ENCODE assay signal across 23 mouse cellular contexts in genomic region chr2:19446746-19447145, GRCm38 (mm10). TPM values are rescaled to one million over a fixed set of nuclear protein-coding genes. Genes with fewer than 3 reads are reported as not detected.
DNase-seq lines count a peak whose midpoint lies in the region; ATAC-seq lines count a peak whose summit lies in the region.
"Had no signal": no experiment of that assay in that cellular context is flagged by ENCODE, and none has a peak within 500 bp of the region (broad histone marks: within the 10 kb centered on the region; RNA-seq: fewer than 3 reads in every experiment).

No protein-coding gene starts in this region.

- H3K4me2 ChIP-seq in midbrain, embryonic 12.5 days (replicated peaks): no peak overlapping the region
- H3K4me2 ChIP-seq in midbrain, embryonic 16.5 days (ENCODE audit: low read length): no peak overlapping the region
- H3K4me2 ChIP-seq in limb, embryonic 13.5 days (replicated peaks): no peak overlapping the region
- H3K4me2 ChIP-seq in stomach, embryonic 16.5 days (ENCODE audit: low read depth, low read length): no peak overlapping the region

- no peaks in the 10 kb centered on the region for H3K9me3 ChIP-seq in midbrain, embryonic 12.5 days
- H3K9me3 ChIP-seq in midbrain, embryonic 16.5 days (replicated peaks; ENCODE audit: control insufficient read depth, low read length, poor library complexity, severe bottlenecking): no peaks in the 10 kb centered on the region
- H3K9me3 ChIP-seq in limb, embryonic 13.5 days: no peaks in the 10 kb centered on the region
- no peaks in the 10 kb centered on the region for H3K9me3 ChIP-seq in stomach, embryonic 16.5 days (replicated peaks; ENCODE audit: control insufficient read depth, low read length)
- H3K9me3 ChIP-seq: embryonic facial prominence, embryonic 12.5 days had no signal

- H3K4me1 ChIP-seq in midbrain, embryonic 12.5 days: peaks cover 25% of the 10 kb centered on the region
- peaks cover 18% of the 10 kb centered on the region for H3K4me1 ChIP-seq in midbrain, embryonic 16.5 days (ENCODE audit: control insufficient read depth, insufficient read depth, low read length)
- H3K4me1 ChIP-seq in limb, embryonic 13.5 days: peaks cover 23% of the 10 kb centered on the region
- H3K4me1 ChIP-seq in stomach, embryonic 16.5 days (ENCODE audit: control insufficient read depth, insufficient read depth, low read length): peaks cover 4% of the 10 kb centered on the region; the same call in 1 of the 2 replicates

- H3K27ac ChIP-seq in midbrain, embryonic 12.5 days (replicated peaks): no peak overlapping the region
- H3K27ac ChIP-seq in midbrain, embryonic 16.5 days (ENCODE audit: low read length): no peak overlapping the region
- no peak overlapping the region for H3K27ac ChIP-seq in limb, embryonic 13.5 days
- H3K27ac ChIP-seq in stomach, embryonic 16.5 days (ENCODE audit: low read length): no peak overlapping the region
- H3K27ac ChIP-seq: embryonic facial prominence, embryonic 12.5 days; layer of hippocampus, adult 2 months had no signal

- H3K27me3 ChIP-seq in midbrain, embryonic 12.5 days: peaks cover 97% of the 10 kb centered on the region
- H3K27me3 ChIP-seq in midbrain, embryonic 16.5 days (ENCODE audit: control insufficient read depth, insufficient read depth, low read depth, low read length): peaks cover 87% of the 10 kb centered on the region
- H3K27me3 ChIP-seq in limb, embryonic 13.5 days: peaks cover 98% of the 10 kb centered on the region
- peaks cover 88% of the 10 kb centered on the region for H3K27me3 ChIP-seq in stomach, embryonic 16.5 days (ENCODE audit: control insufficient read depth, insufficient read depth, low read length)

- no peak overlapping the region for H3K9ac ChIP-seq in midbrain, embryonic 12.5 days (replicated peaks)
- no peak overlapping the region for H3K9ac ChIP-seq in midbrain, embryonic 16.5 days (ENCODE audit: low read depth, low read length)
- H3K9ac ChIP-seq in limb, embryonic 13.5 days: no peak overlapping the region
- peak overlapping the region; percentile 10; the same call in 1 of the 2 replicates for H3K9ac ChIP-seq in stomach, embryonic 16.5 days (ENCODE audit: low read length)
- H3K9ac ChIP-seq: embryonic facial prominence, embryonic 12.5 days; liver, postnatal 0 days had no signal

- DNase-seq in embryo, embryonic 9.5 days (ENCODE audit: extremely low spot score): peak; percentile 17
- no peak for DNase-seq in embryo, embryonic 10 days (ENCODE audit: low spot score)
- no peak for DNase-seq in right cerebral cortex, postnatal 36 days (ENCODE audit: low spot score in 2 of 2)
- DNase-seq in ovary, adult 18-20 months (ENCODE audit: low spot score): no peak
- DNase-seq: adrenal gland, postnatal 36 days; cerebellum, adult 18-20 months; cerebellum, postnatal 25 days; heart, postnatal 10 days; kidney, adult 8-10 months; kidney, postnatal 14 days; layer of hippocampus, postnatal 36 days; liver, postnatal 0 days; lung, postnatal 10 days; right cerebral cortex, postnatal 25 days; thymus, postnatal 4 days had no signal

- WGBS in midbrain, embryonic 12.5 days: 3% methylated on average over 7 of the region's 7 CpGs
- 5% methylated on average over 7 of the region's 7 CpGs for WGBS in midbrain, embryonic 16.5 days
- under 1% methylated on average over 7 of the region's 7 CpGs for WGBS in limb, embryonic 13.5 days
- 8% methylated on average over 7 of the region's 7 CpGs for WGBS in stomach, embryonic 16.5 days

- no peaks in the 10 kb centered on the region for H3K36me3 ChIP-seq in midbrain, embryonic 12.5 days
- H3K36me3 ChIP-seq in midbrain, embryonic 16.5 days (ENCODE audit: control insufficient read depth, insufficient read depth, low read length): no peaks in the 10 kb centered on the region
- no peaks in the 10 kb centered on the region for H3K36me3 ChIP-seq in limb, embryonic 13.5 days
- no peaks in the 10 kb centered on the region for H3K36me3 ChIP-seq in stomach, embryonic 16.5 days (ENCODE audit: control insufficient read depth, insufficient read depth, low read length)
- H3K36me3 ChIP-seq: embryonic facial prominence, embryonic 12.5 days had no signal

- no peak for ATAC-seq in midbrain, embryonic 12.5 days (ENCODE audit: low FRiP score, low read depth)
- ATAC-seq in midbrain, embryonic 16.5 days: no peak
- no peak for ATAC-seq in limb, embryonic 13.5 days (ENCODE audit: low FRiP score, low read depth)
- ATAC-seq in stomach, embryonic 16.5 days (ENCODE audit: insufficient read depth, low FRiP score): no peak
- ATAC-seq: liver, postnatal 0 days had no signal

- peak overlapping the region; percentile 34; the same call in 1 of the 2 replicates for H3K4me3 ChIP-seq in midbrain, embryonic 12.5 days
- H3K4me3 ChIP-seq in midbrain, embryonic 16.5 days (ENCODE audit: low read depth, low read length): no peak overlapping the region
- 0 out of 2 replicates have a peak overlapping the region, but pooled peaks have one; percentile 38 for H3K4me3 ChIP-seq in limb, embryonic 13.5 days
- peak overlapping the region; percentile 30; the same call in 1 of the 2 replicates for H3K4me3 ChIP-seq in stomach, embryonic 16.5 days (replicated peaks; ENCODE audit: low read length)

RNA-seq across cellular contexts. Expression of gene Ptf1a, which starts 1.3 kb away (rescaled TPM):
- polyA plus RNA-seq in midbrain, embryonic 12.5 days (2016; fragmentation: Nextera tagmentation; extraction: Ambion mirVana): 0.45 and 1.8 TPM in 2 replicates
- polyA plus RNA-seq in midbrain, embryonic 16.5 days (2015; fragmentation: Nextera tagmentation; extraction: Ambion mirVana): 0.14 TPM in 1 of 2 replicates, not detected in the other
- not detected in 2 replicates for polyA plus RNA-seq in limb, embryonic 13.5 days (2015; fragmentation: Nextera tagmentation; extraction: Ambion mirVana)
- 11.5 and 17.1 TPM in 2 replicates for polyA plus RNA-seq in stomach, embryonic 16.5 days (2015; fragmentation: Nextera tagmentation; extraction: Ambion mirVana)
- polyA plus RNA-seq: forebrain, embryonic 16.5 days; liver, adult 2 months; liver, postnatal 0 days had no signal
